Mouse (Mus musculus) gastrocnemius, postnatal 4 days (tissue): ENCODE results near the gene Samd13. TPM values are rescaled to one million over a fixed set of nuclear protein-coding genes. Genes with fewer than 3 reads are reported as not detected.

ENCODE experiments used
- DNase-seq, 2 experiments: peaks; one replicate each; pipeline ENCODE4 v3.0.0; 2021 to 2022; ENCODE audit warnings: low spot score in 2 of 2, mixed read lengths in 2 of 2
- total RNA-seq, 2 experiments: library from RNA; stranded (reverse); gene quantifications; 2 replicates each; pipeline ENCODE4 v1.2.3; 2021

The Samd13 gene
- total RNA-seq, 2 experiments from 2014 or later, result 0.86 to 1.1 TPM

DNA sequence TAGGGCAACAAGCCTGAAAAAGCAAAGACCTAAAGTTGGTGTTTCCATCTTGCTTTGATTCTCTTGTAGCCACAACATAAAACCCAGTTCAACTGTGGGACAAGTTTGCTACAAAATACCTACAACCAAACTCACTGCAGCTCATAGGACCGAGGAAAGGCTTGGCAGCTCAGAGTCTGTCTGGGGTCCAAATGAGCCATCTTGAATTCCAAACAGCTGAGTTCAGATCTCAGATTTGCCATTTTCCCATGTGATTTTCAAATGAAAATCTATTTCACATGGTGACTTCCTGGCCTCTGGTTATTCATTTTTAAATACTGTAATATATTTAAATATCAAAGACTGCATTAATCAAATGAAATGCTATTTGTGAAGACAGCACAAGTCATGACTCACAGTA lies 10.3 kb downstream of the Samd13 start:
- no peak for DNase-seq

DNA sequence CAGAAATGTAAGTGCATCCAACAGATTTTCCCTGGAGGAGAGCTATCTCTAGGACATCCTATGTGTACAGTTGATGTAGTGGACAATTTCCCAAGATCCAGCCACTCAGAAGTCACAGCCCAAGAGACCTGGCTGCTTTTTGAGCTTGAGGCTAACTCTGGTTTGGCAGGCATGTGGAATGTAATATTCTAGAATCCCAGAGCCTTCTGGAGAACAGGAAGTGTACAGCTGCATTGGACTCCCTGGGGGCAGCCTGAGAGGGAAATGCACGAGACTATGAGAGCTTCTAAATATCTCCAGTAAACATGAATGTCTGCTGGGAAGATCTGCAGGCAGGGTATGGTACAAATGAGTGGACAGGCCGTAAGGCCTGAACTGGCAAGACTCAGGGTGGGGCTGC lies 14.3 kb downstream of the Samd13 start:
- DNase-seq, result peak in 1 of 2 experiments; percentile 50

GRCm38 (mm10) chr3:146661907-146662306 lies 23.5 kb downstream of the Samd13 start:
- no peak for DNase-seq

GRCm38 (mm10) chr3:146661001-146661400 lies 24.4 kb downstream of the Samd13 start:
- no peak for DNase-seq

DNA sequence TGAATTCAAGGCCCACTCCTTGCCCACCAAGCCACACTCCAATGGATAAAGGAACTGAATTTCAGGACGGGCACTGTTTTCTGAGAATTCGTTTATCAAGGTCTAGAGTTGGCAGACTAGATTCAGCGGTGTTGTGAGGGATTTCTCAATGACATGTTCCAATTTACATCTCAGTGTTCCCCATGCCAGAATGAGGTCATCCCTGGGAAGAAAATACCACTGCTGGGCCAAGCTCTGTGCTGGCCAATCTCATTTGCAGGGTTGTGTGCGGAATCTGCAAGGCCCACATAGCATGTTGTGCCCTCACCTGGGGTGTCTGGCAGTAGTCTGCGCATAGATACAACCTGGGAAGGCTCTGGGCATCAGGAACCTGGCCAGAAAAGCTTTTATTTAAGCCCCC lies 26.1 kb downstream of the Samd13 start:
- DNase-seq, result no peak

GRCm38 (mm10) chr3:146658061-146658639 lies 27.2 kb downstream of the Samd13 start:
- no peak for DNase-seq

GRCm38 (mm10) chr3:146657433-146657832 lies 28.0 kb downstream of the Samd13 start:
- no peak for DNase-seq

GRCm38 (mm10) chr3:146655111-146655577 lies 30.2 kb downstream of the Samd13 start:
- no peak for DNase-seq

GRCm38 (mm10) chr3:146653692-146654091 lies 31.7 kb downstream of the Samd13 start:
- no peak for DNase-seq

- no peak for DNase-seq
These were observed 33.0 kb downstream of the Samd13 start for GRCm38 (mm10) chr3:146652431-146652830.

DNA sequence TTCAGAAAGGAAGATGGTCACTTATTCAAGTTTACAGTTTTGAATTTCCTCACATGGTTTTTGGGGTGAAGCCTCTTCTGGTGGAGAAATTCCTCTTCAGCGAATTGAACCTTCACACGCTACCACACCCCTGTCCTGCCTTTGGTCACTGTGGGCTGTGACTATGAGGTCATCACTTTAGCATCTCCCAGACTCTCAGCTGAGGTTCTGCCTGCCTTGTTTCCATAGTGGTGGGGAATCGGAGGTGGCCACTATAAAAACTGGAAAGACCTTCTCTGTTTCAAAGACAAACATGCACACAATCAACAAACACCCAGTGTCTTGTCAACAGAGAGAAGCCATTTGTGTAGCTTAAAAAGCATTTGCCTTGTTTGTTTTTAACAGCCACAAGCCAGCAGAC lies 34.2 kb downstream of the Samd13 start, which contains the start of gene 4930503B20Rik:
4930503B20Rik (minus strand) TSS at position 101 of the 400 bp plus-strand sequence.
- no peak for DNase-seq

GRCm38 (mm10) chr3:146650716-146651115 lies 34.7 kb downstream of the Samd13 start:
- no peak for DNase-seq

DNA sequence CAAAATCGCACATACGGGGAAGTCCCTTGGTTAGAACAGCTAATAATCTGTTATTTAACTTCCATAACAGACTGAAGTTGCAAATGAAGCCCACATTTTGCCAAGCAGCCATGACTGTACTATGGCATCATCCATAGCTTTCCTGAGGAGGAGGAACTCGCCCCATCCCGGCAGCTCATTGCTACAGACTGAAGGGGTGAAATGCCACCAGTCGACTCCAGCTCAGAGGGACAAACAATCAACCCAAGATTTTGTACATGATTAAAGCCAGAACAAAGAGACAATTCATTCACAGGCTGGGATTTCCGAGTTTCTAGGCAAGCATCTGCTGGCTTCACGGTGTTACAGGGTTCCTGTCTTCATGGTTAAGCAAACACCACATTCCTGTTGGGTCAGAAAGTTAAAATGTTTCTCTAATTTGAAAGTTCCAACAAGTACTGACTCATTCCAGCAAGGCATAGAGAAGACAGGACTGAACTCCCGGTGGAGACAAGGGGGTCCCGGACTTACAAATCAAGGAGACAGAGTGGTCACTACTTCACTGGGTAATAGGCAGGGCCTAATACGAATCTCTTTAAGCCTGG lies 36.0 kb downstream of the Samd13 start:
- no peak for DNase-seq

- no peak for DNase-seq
These were observed 43.5 kb downstream of the Samd13 start for GRCm38 (mm10) chr3:146641818-146642427.

GRCm38 (mm10) chr3:146632506-146632905 lies 52.9 kb downstream of the Samd13 start:
- DNase-seq, result no peak

- DNase-seq, result no peak
These were observed 57.0 kb downstream of the Samd13 start for GRCm38 (mm10) chr3:146628227-146628982.

DNA sequence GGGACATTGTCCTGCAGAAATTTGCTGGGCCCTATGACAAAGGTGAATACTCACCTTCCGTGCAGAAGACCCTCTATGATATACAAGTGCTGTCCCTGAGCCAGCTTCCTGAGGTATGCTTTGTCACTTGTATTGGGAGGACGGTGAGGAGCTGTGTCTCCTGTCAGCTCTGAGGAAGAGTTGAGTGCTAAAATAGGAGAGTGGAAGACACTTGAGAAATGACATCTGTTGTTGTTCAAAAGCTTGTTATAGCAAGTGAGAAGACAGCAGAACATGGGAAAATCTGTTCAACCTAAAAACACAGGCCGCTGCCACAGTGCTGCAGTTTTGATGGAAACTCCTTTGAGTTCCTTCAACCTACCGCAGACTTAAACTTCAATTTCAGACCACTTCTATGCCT lies 59.6 kb downstream of the Samd13 start:
- no peak for DNase-seq

GRCm38 (mm10) chr3:146621966-146622365 lies 63.4 kb downstream of the Samd13 start:
- no peak for DNase-seq

DNA sequence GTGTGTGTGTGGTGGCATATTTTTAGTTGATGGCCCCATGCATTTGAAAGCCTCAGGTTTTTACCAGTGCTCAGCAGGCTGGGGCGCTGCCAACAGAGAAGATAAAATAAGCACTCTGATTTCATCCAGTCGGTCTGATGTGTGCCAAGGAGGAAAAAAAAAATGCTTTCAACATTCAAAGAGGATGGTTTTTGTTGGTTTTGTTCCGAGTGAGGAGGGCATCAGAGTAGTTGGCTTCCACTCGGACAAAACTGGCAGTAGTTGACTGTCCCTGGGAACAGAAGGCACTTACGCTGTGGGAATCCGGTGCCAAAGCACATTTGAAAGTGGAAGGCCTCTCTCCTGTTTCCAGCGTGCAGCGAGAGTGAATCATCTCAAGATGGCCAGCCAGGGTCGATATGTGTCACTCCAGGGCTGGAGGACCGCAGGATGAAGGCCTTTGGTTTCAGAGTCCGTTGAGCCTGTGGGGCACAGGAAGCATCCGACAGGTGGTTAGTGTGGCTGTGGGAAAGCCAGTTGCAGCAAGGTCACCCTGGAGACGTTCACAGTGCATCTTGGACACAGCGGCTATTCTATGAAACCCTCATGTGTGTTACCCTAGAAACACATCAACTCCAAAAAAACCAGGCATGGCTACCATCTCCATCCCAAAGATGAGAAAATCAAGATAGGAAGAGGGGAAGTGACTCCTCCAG lies 64.7 kb downstream of the Samd13 start:
- DNase-seq, result no peak

DNA sequence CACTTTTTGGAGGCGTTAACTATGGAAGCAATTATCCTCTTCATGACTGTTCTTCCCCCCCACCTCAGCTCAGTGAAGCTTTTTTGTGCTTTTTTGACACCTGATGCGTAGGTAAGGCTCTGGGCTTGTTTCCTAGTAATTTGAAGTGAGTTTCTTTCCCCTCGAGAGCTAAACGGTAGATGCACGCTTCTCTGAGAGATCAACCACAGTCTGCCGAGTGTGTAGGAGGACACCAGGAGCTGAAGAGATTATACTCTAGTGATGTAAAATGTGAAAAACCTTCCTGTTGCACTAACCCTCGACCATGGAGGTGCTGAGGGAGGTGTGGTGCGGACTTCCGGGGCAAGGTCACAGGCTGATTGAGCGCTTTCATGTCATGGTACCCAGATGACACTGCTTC lies 65.3 kb downstream of the Samd13 start:
- no peak for DNase-seq

DNA sequence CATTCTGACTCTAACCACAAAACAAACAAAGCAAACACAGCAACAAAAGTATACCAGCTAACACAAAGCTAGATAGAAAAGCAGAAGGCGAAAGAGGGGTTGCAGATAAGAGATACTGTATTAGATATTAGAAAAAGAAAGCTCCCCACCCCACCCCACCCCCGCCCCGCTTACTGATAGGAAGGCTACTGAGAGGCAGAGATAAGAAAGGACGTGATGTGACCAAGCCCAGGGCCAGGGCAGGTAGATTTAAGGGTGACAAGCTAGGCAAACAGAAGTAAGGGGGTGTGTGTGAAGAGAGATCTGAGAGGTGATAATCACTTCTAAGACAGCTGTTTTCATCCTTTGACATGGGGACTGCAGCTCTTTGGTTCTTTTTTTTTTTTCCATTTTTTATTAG lies 67.0 kb downstream of the Samd13 start:
- no peak for DNase-seq
